Mouse (Mus musculus) forebrain, postnatal 0 days (tissue): ENCODE data around the gene Matk. TPM values are rescaled to one million over a fixed set of nuclear protein-coding genes. Genes with fewer than 3 reads are reported as not detected.

Experiments used
- ATAC-seq: fragments of 200-750 bp; cut with Nextera tagmentation; 2 replicates; pipeline ENCODE4 v1.8.0; 2017; ENCODE audit warnings: mild to moderate bottlenecking, moderate library complexity
- DNase-seq: peaks from one replicate; pipeline ENCODE4 v3.0.0-alpha.2; 2015
- H3K27ac ChIP-seq: fragments of 300-500 bp; sonication (generic); 2 replicates; pipeline ENCODE4 v1.5.1; 2014; ENCODE audit warnings: low read depth, mild to moderate bottlenecking, antibody characterized with exemption, low read length, moderate library complexity, mixed read lengths
- H3K27me3 ChIP-seq: fragments of 300-500 bp; sonication (generic); 2 replicates; pipeline ENCODE4 v1.6.1; 2014; ENCODE audit warnings: mild to moderate bottlenecking, low read length, mixed read lengths; ENCODE audit not compliant: insufficient read depth
- H3K36me3 ChIP-seq: fragments of 300-500 bp; sonication (generic); 2 replicates; pipeline ENCODE4 v1.6.1; 2014; ENCODE audit warnings: mild to moderate bottlenecking, moderate library complexity; ENCODE audit not compliant: insufficient read depth
- H3K4me1 ChIP-seq: fragments of 300-500 bp; sonication (generic); 2 replicates; pipeline ENCODE4 v1.6.1; 2014; ENCODE audit warnings: antibody characterized with exemption; ENCODE audit not compliant: insufficient read depth
- H3K4me2 ChIP-seq: fragments of 300-500 bp; sonication (generic); 2 replicates; pipeline ENCODE4 v1.6.1; 2014; ENCODE audit warnings: low read depth, mild to moderate bottlenecking, moderate library complexity
- H3K4me3 ChIP-seq: fragments of 300-500 bp; sonication (generic); 2 replicates; pipeline ENCODE4 v1.5.1; 2014; ENCODE audit warnings: low read depth, low read length, mixed read lengths
- H3K9ac ChIP-seq: fragments of 300-500 bp; sonication (generic); 2 replicates; pipeline ENCODE4 v1.6.1; 2014; ENCODE audit warnings: mild to moderate bottlenecking
- H3K9me3 ChIP-seq: fragments of 300-500 bp; sonication (generic); 2 replicates; pipeline ENCODE4 v1.6.1; 2016; ENCODE audit warnings: low read length
- CTCF ChIP-seq: sonication (generic); IDR thresholded peaks from 2 replicates; pipeline ENCODE4 v1.5.1; 2016; ENCODE audit warnings: antibody characterized with exemption, control low read depth, low read depth
- WGBS: fragments of 180-500 bp; shearing (Covaris S2); extraction: QIAGEN DNeasy Blood & Tissue Kit; methylation state at CpG from one replicate; pipeline ENCODE4 v1.1.7; 2014; 5-methylcytosine and 5-hydroxymethylcytosine counted together
- polyA plus RNA-seq: library from polyadenylated mRNA; unstranded; fragments of >200 nt; fragmentation: Nextera tagmentation; extraction: Ambion mirVana; gene quantifications from 2 replicates; pipeline ENCODE4 v1.2.1, GENCODE M21; 2015
- total RNA-seq: library from RNA; depleted of rRNA; stranded (reverse); fragments of >200 nt; gene quantifications from 2 replicates; pipeline ENCODE4 v1.2.3, GENCODE M21; 2014; rRNA removed

Gene Matk
- total RNA-seq: 87.3 and 113 TPM in 2 replicates
- polyA plus RNA-seq: 66.4 and 79.4 TPM in 2 replicates

- TF ChIP-seq CTCF: peak; percentile 57
These were observed at the start of gene Matk for GRCm38 (mm10) chr10:81252424-81253419. Gene Matk (plus strand): TSS chr10:81252935.

GRCm38 (mm10) chr10:81202978-81203720, 49.6 kb upstream of the Matk start:
- Histone ChIP-seq H3K27me3 (no peaks in the 10 kb centered on the region), H3K4me1 (no peaks in the 10 kb centered on the region), H3K4me3 (no peak overlapping the region), H3K4me2 (no peak overlapping the region), H3K36me3 (peaks cover 33% of the 10 kb centered on the region), H3K9ac (no peak overlapping the region), H3K9me3 (no peaks in the 10 kb centered on the region), H3K27ac (no peak overlapping the region)
- TF ChIP-seq CTCF: no peak
- no peak for DNase-seq
- 67% methylated on average over 8 of the region's 8 CpGs for WGBS
- 0 out of 2 replicates have a peak, but pooled peaks have one; percentile 21 for ATAC-seq

More at GRCm38 (mm10) chr10:81252424-81253419, at the start of gene Matk:
- Histone ChIP-seq H3K27ac (peak within 1 kb of the TSS; percentile 83), H3K4me1 (peaks cover 3% of the 10 kb centered on the region; the same call in 1 of the 2 replicates), H3K27me3 (peaks cover 7% of the 10 kb centered on the region; the same call in 1 of the 2 replicates), H3K36me3 (peaks cover 8% of the 10 kb centered on the region), H3K4me3 (peak within 1 kb of the TSS; percentile 40), H3K9me3 (no peaks in the 10 kb centered on the region), H3K4me2 (peak within 1 kb of the TSS; percentile 72), H3K9ac (peak within 1 kb of the TSS; percentile 57)
- 6% methylated on average over 44 of the region's 44 CpGs for WGBS
- peak; percentile 75 for ATAC-seq
- DNase-seq: peak; percentile 88

GRCm38 (mm10) chr10:81204137-81204536, 48.6 kb upstream of the Matk start:
- no peak overlapping the region for H3K27ac ChIP-seq
- no peak overlapping the region for H3K4me2 ChIP-seq

GRCm38 (mm10) chr10:81210154-81210553, 42.6 kb upstream of the Matk start:
- no peak overlapping the region for H3K4me2 ChIP-seq
- H3K27me3 ChIP-seq: no peaks in the 10 kb centered on the region
- peaks cover 90% of the 10 kb centered on the region for H3K36me3 ChIP-seq
- no peaks in the 10 kb centered on the region for H3K4me1 ChIP-seq
- no peak for ATAC-seq
- H3K9ac ChIP-seq: no peak overlapping the region
- no peak overlapping the region for H3K27ac ChIP-seq
- whole genome bisulfite sequencing: 97% methylated on average over 5 of the region's 5 CpGs
- no peak for DNase-seq
- H3K9me3 ChIP-seq: 0 out of 2 replicates have a peak, but pooled peaks cover 8% of the 10 kb centered on the region
- H3K4me3 ChIP-seq: no peak overlapping the region
- TF ChIP-seq CTCF: peak; percentile 54

More at GRCm38 (mm10) chr10:81204137-81204536, 48.6 kb upstream of the Matk start:
- no peaks in the 10 kb centered on the region for H3K27me3 ChIP-seq
- no peak overlapping the region for H3K4me3 ChIP-seq
- 71% methylated on average over 4 of the region's 4 CpGs for WGBS
- TF ChIP-seq CTCF: no peak
- no peaks in the 10 kb centered on the region for H3K9me3 ChIP-seq
- ATAC-seq (peak; percentile 23), DNase-seq (no peak)
- no peak overlapping the region for H3K9ac ChIP-seq
- peaks cover 40% of the 10 kb centered on the region for H3K36me3 ChIP-seq
- no peaks in the 10 kb centered on the region for H3K4me1 ChIP-seq

GRCm38 (mm10) chr10:81216260-81216659, 36.5 kb upstream of the Matk start:
- Histone ChIP-seq H3K4me2 (no peak overlapping the region), H3K27me3 (no peaks in the 10 kb centered on the region), H3K9ac (no peak overlapping the region), H3K27ac (no peak overlapping the region), H3K36me3 (peaks cover 79% of the 10 kb centered on the region), H3K9me3 (no peaks in the 10 kb centered on the region), H3K4me1 (no peaks in the 10 kb centered on the region), H3K4me3 (no peak overlapping the region)
- ATAC-seq (no peak), DNase-seq (no peak)
- no peak for TF ChIP-seq CTCF
- WGBS: 84% methylated on average over 6 of the region's 6 CpGs

- Histone ChIP-seq H3K4me3 (no peak overlapping the region), H3K4me2 (no peak overlapping the region), H3K27ac (no peak overlapping the region), H3K27me3 (no peaks in the 10 kb centered on the region), H3K9me3 (no peaks in the 10 kb centered on the region), H3K4me1 (no peaks in the 10 kb centered on the region), H3K9ac (no peak overlapping the region), H3K36me3 (peaks cover 80% of the 10 kb centered on the region)
- no peak for DNase-seq
- ATAC-seq: no peak
- TF ChIP-seq CTCF: no peak
- 90% methylated on average over 6 of the region's 6 CpGs for WGBS
These were observed 35.9 kb upstream of the Matk start for GRCm38 (mm10) chr10:81216810-81217209.
